Mouse (Mus musculus): ENCODE data around the gene Gga2. TPM values are rescaled to one million over a fixed set of nuclear protein-coding genes. Genes with fewer than 3 reads are reported as not detected.

Gene Gga2
- total and polyA plus RNA-seq, 3 experiments, result 26.8 to 79.0 (median 27.4) TPM

DNA sequence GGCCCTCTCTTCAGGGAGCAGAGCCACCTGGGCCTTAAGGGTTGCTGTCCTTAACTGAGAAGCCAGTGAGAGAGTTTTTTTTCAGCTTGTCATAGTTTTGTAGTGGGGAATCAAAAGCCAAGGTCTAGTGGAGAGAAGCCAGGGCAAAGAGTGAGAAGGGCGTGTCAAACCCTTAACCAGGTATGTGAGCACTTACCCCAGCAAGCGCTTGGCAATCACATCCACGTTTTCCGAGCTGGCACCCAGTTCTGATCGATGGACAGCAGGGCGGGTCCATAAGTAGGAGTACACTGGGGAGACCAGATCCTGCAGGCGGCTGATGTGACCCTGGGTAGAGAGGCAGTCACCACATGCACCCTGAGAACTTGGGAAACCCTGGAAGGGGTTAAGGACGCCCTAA lies 23.1 kb upstream of the Gga2 start:
- H3K4me2 ChIP-seq (ENCODE audit: insufficient read depth, low read depth, poor library complexity, severe bottlenecking), result no peak overlapping the region
- no peaks in the 10 kb centered on the region for H3K27me3 ChIP-seq (replicated peaks)
- H3K27ac ChIP-seq (ENCODE audit: insufficient read depth, low read depth), result no peak overlapping the region
- peaks cover 41 to 79% of the 10 kb centered on the region in 2 experiments for H3K36me3 ChIP-seq (replicated peaks in 1 of 2; ENCODE audit: control insufficient read depth in 1 of 2, insufficient read depth in 1 of 2, low read length in 1 of 2)
- no peak overlapping the region for H3K9ac ChIP-seq (ENCODE audit: insufficient read depth, low read depth)
- in situ Hi-C loops (cut with MboI; ENCODE audit: low pct_ligation_motif_present, low pct_unique_long_range_greater_than_20kb, low sequenced_read_pairs) (no loop called here), dilution Hi-C loops (cut with MboI; ENCODE audit: extremely low pct_ligation_motif_present, extremely low pct_unique_long_range_greater_than_20kb, low sequenced_read_pairs) (no loop called here)
- H3K4me1 ChIP-seq (ENCODE audit: control insufficient read depth in 1 of 2, insufficient read depth in 2 of 2), result no peaks in the 10 kb centered on the region
- no peak overlapping the region for H3K4me3 ChIP-seq (replicated peaks in 1 of 3; ENCODE audit: low read depth in 2 of 3, low read length in 2 of 3, poor library complexity in 1 of 3)
- no peaks in the 10 kb centered on the region for H3K9me3 ChIP-seq (replicated peaks; ENCODE audit: low read length)
- no peaks in the 10 kb centered on the region for H3K79me2 ChIP-seq (replicated peaks; ENCODE audit: control insufficient read depth, extremely low read depth, insufficient read depth, poor library complexity, severe bottlenecking)
- TF ChIP-seq MEF2A (IDR thresholded peaks at IDR 0.05; ENCODE audit: borderline replicate concordance, low read depth, low read length) (no peak), NRF1 (IDR thresholded peaks at IDR 0.05; ENCODE audit: low read depth, low read length) (no peak), GABPA (IDR thresholded peaks at IDR 0.05; ENCODE audit: insufficient replicate concordance, low read depth, low read length) (no peak), MAFK (IDR thresholded peaks at IDR 0.05; ENCODE audit: insufficient replicate concordance, low read length) (no peak), USF2 (conservative IDR thresholded peaks at IDR 0.05; ENCODE audit: low read depth, low read length) (no peak), MAX (IDR thresholded peaks at IDR 0.05; ENCODE audit: low read length) (no peak), KAT2A (IDR thresholded peaks at IDR 0.05; ENCODE audit: insufficient replicate concordance, low read length) (no peak), MAZ (IDR thresholded peaks at IDR 0.05; ENCODE audit: low read depth, low read length) (no peak), ELF1 (IDR thresholded peaks at IDR 0.05; ENCODE audit: low read depth, low read length) (no peak), ETS1 (conservative IDR thresholded peaks at IDR 0.05; ENCODE audit: low read depth, low read length) (no peak), CHD2 (IDR thresholded peaks at IDR 0.05; ENCODE audit: low read length) (no peak), TBP (conservative IDR thresholded peaks at IDR 0.05; ENCODE audit: low read depth, low read length) (no peak), CHD1 (IDR thresholded peaks at IDR 0.05; ENCODE audit: low read depth, low read length) (no peak), ZC3H11A (IDR thresholded peaks at IDR 0.05; ENCODE audit: low read depth, low read length) (no peak), PAX5 (IDR thresholded peaks at IDR 0.05; ENCODE audit: low read length) (no peak)
- DNase-seq (ENCODE audit: extremely low read depth), result no peak

DNA sequence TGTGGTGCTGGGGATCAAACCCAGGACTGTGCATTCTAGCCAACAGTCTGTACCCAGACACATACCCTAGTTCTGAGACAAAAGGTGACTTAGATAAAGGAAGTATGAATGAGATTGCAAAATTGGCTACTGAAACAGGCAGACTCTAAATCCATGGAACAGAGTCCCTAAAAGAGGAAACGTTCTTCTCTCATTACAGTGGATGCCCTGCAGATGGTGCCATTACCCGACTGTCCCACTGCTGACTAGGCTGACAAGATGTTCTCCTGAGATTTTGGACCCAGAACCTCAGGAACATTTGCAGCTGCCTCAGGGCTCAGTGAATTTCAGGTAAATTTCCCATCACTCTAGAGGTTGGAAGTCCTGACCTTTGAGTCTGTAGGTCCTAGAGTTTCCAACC lies 13.3 kb upstream of the Gga2 start:
- no peak overlapping the region for H3K4me2 ChIP-seq (ENCODE audit: insufficient read depth, low read depth, poor library complexity, severe bottlenecking)
- no peak overlapping the region for H3K4me3 ChIP-seq (replicated peaks in 1 of 3; ENCODE audit: low read depth in 2 of 3, low read length in 2 of 3, poor library complexity in 1 of 3)
- H3K27ac ChIP-seq (ENCODE audit: insufficient read depth, low read depth), result no peak overlapping the region
- no peaks in the 10 kb centered on the region for H3K79me2 ChIP-seq (replicated peaks; ENCODE audit: control insufficient read depth, extremely low read depth, insufficient read depth, poor library complexity, severe bottlenecking)
- in situ Hi-C loops (cut with MboI; ENCODE audit: low pct_ligation_motif_present, low pct_unique_long_range_greater_than_20kb, low sequenced_read_pairs) (no loop called here), dilution Hi-C loops (cut with MboI; ENCODE audit: extremely low pct_ligation_motif_present, extremely low pct_unique_long_range_greater_than_20kb, low sequenced_read_pairs) (no loop called here)
- no peak overlapping the region for H3K9ac ChIP-seq (ENCODE audit: insufficient read depth, low read depth)
- peaks cover 13 to 24% of the 10 kb centered on the region in 2 experiments for H3K36me3 ChIP-seq (replicated peaks in 1 of 2; ENCODE audit: control insufficient read depth in 1 of 2, insufficient read depth in 1 of 2, low read length in 1 of 2)
- peak; percentile 31 for DNase-seq (ENCODE audit: extremely low read depth)
- TF ChIP-seq ELF1 (IDR thresholded peaks at IDR 0.05; ENCODE audit: low read depth, low read length) (no peak), E2F4 (IDR thresholded peaks at IDR 0.05; ENCODE audit: insufficient replicate concordance, low read depth, low read length) (no peak), MEF2A (IDR thresholded peaks at IDR 0.05; ENCODE audit: borderline replicate concordance, low read depth, low read length) (no peak), EP300 (IDR thresholded peaks at IDR 0.05; ENCODE audit: low read length) (no peak), MAX (IDR thresholded peaks at IDR 0.05; ENCODE audit: low read length) (no peak), RAD21 (IDR thresholded peaks at IDR 0.05; ENCODE audit: low read depth, low read length) (peak; percentile 58), TBP (conservative IDR thresholded peaks at IDR 0.05; ENCODE audit: low read depth, low read length) (no peak), SIN3A (IDR thresholded peaks at IDR 0.05; ENCODE audit: low read length) (no peak), PAX5 (IDR thresholded peaks at IDR 0.05; ENCODE audit: low read length) (no peak), JUND (conservative IDR thresholded peaks at IDR 0.05; ENCODE audit: low read depth, low read length) (no peak), BHLHE40 (IDR thresholded peaks at IDR 0.05; ENCODE audit: low read depth, low read length) (no peak), CHD2 (IDR thresholded peaks at IDR 0.05; ENCODE audit: low read length) (no peak), ZKSCAN1 (IDR thresholded peaks at IDR 0.05; ENCODE audit: borderline replicate concordance, low read depth, low read length) (no peak), CHD1 (IDR thresholded peaks at IDR 0.05; ENCODE audit: low read depth, low read length) (no peak), UBTF (IDR thresholded peaks at IDR 0.05; ENCODE audit: low read depth, low read length) (no peak), MXI1 (IDR thresholded peaks at IDR 0.05; ENCODE audit: low read depth, low read length) (no peak), MYC (IDR thresholded peaks at IDR 0.05; ENCODE audit: low read depth, low read length) (no peak), ETS1 (conservative IDR thresholded peaks at IDR 0.05; ENCODE audit: low read depth, low read length) (no peak), CTCF (conservative IDR thresholded peaks at IDR 0.05 in 1 of 2, IDR thresholded peaks at IDR 0.05 in 1 of 2; ENCODE audit: low read depth in 2 of 2, low read length in 2 of 2) (peak in 1 of 2 experiments; percentile 57; a peak in 2 of 4 replicates), NELFE (IDR thresholded peaks at IDR 0.05; ENCODE audit: low read depth, low read length) (no peak), GABPA (IDR thresholded peaks at IDR 0.05; ENCODE audit: insufficient replicate concordance, low read depth, low read length) (no peak), POLR2A (IDR thresholded peaks at IDR 0.05; ENCODE audit: low read depth, low read length) (no peak), SMC3 (IDR thresholded peaks at IDR 0.05; ENCODE audit: low read depth, low read length) (peak; percentile 29; the same call in 1 of the 2 replicates), IRF4 (IDR thresholded peaks at IDR 0.05; ENCODE audit: low read depth, low read length) (no peak), MAZ (IDR thresholded peaks at IDR 0.05; ENCODE audit: low read depth, low read length) (no peak)
- H3K27me3 ChIP-seq (replicated peaks), result no peaks in the 10 kb centered on the region
- peaks cover 3 to 23% of the 10 kb centered on the region in 2 experiments; a peak in 2 of 4 replicates for H3K4me1 ChIP-seq (ENCODE audit: control insufficient read depth in 1 of 2, insufficient read depth in 2 of 2)
- H3K9me3 ChIP-seq (replicated peaks; ENCODE audit: low read length), result peaks cover 2% of the 10 kb centered on the region
